Mouse (Mus musculus) monocyte, adult 5-6 weeks (primary cell): ENCODE measurements around the gene Itprid1. TPM values are rescaled to one million over a fixed set of nuclear protein-coding genes. Genes with fewer than 3 reads are reported as not detected.

ENCODE experiments used
- ATAC-seq: fragments of 153-309, 156-312 bp; replicated peaks from 2 replicates; pipeline ENCODE4 v1.8.0; 2017; ENCODE audit warnings: mild to moderate bottlenecking; ENCODE audit not compliant: low TSS enrichment, insufficient number of reproducible peaks, severe bottlenecking, poor library complexity, low FRiP score
- total RNA-seq: library from RNA; stranded (forward); fragments of 200-1000, 200-491, 200-594 nt; gene quantifications from 3 replicates; pipeline ENCODE4 v1.2.3, GENCODE M21; 2017

Gene Itprid1
- not detected in 3 replicates for total RNA-seq

GRCm38 (mm10) chr6:55836650-55837320, at the start of gene Itprid1:
TSS of gene Itprid1 (plus strand) at chr6:55836895.
- no peak for ATAC-seq

GRCm38 (mm10) chr6:55789557-55789956, 47.1 kb upstream of the Itprid1 start:
- ATAC-seq, result no peak

GRCm38 (mm10) chr6:55791852-55792496, 44.7 kb upstream of the Itprid1 start:
- ATAC-seq, result no peak

GRCm38 (mm10) chr6:55792536-55792935, 44.2 kb upstream of the Itprid1 start:
- no peak for ATAC-seq

GRCm38 (mm10) chr6:55802686-55803085, 34.0 kb upstream of the Itprid1 start:
- no peak for ATAC-seq

GRCm38 (mm10) chr6:55803357-55803756, 33.3 kb upstream of the Itprid1 start:
- no peak for ATAC-seq

GRCm38 (mm10) chr6:55803991-55804680, 32.6 kb upstream of the Itprid1 start:
- no peak for ATAC-seq

- no peak for ATAC-seq
Measured at GRCm38 (mm10) chr6:55804681-55805000, 32.1 kb upstream of the Itprid1 start.

- no peak for ATAC-seq
Measured at GRCm38 (mm10) chr6:55805291-55806137, 31.2 kb upstream of the Itprid1 start.

GRCm38 (mm10) chr6:55806537-55806936, 30.2 kb upstream of the Itprid1 start:
- ATAC-seq, result no peak

- ATAC-seq, result no peak
Measured at GRCm38 (mm10) chr6:55808692-55809091, 28.0 kb upstream of the Itprid1 start.

GRCm38 (mm10) chr6:55811153-55811552, 25.5 kb upstream of the Itprid1 start:
- no peak for ATAC-seq

GRCm38 (mm10) chr6:55812353-55812752, 24.3 kb upstream of the Itprid1 start:
- ATAC-seq, result no peak

GRCm38 (mm10) chr6:55814184-55814926, 22.3 kb upstream of the Itprid1 start:
- no peak for ATAC-seq

- ATAC-seq, result no peak
Measured at GRCm38 (mm10) chr6:55816911-55817310, 19.8 kb upstream of the Itprid1 start.

GRCm38 (mm10) chr6:55829722-55830121, 7.0 kb upstream of the Itprid1 start:
- ATAC-seq, result no peak

GRCm38 (mm10) chr6:55852589-55852988, 15.9 kb downstream of the Itprid1 start:
- ATAC-seq, result no peak

- ATAC-seq, result no peak
Measured at GRCm38 (mm10) chr6:55856085-55856484, 19.4 kb downstream of the Itprid1 start.
